In genomic region chr13:37467795-37468194, GRCm38 (mm10) we compare ENCODE assay signal across 8 mouse cellular contexts.
A peak's percentile ranks its signal among the peaks of the same experiment; 100 is the strongest.
DNase-seq lines count a peak whose midpoint lies in the region; ATAC-seq lines count a peak whose summit lies in the region.

No protein-coding gene starts in this region.

- H3K4me3 ChIP-seq in embryonic facial prominence, embryonic 12.5 days = no peak overlapping the region
- no peak overlapping the region for H3K4me3 ChIP-seq in heart, embryonic 14.5 days (ENCODE audit: control insufficient read depth in 1 of 2, insufficient read depth in 1 of 2, low read depth in 1 of 2, low read length in 2 of 2)
- no peak overlapping the region for H3K4me3 ChIP-seq in lung, embryonic 15.5 days

- peak; percentile 72 to 77 for DNase-seq in B cell, adult 2 months
- peak; percentile 98 for DNase-seq in adipocyte (ENCODE audit: low spot score)
- peak; percentile 86 for DNase-seq in kidney, postnatal 10 days
- DNase-seq in right cerebral cortex, postnatal 14 days = peak; percentile 75
- no peak for DNase-seq in Muller cell, postnatal 12 days (ENCODE audit: inconsistent ontology term)

- no peak for ATAC-seq in embryonic facial prominence, embryonic 12.5 days (ENCODE audit: insufficient number of reproducible peaks, insufficient read depth, low FRiP score, low TSS enrichment)
- ATAC-seq in heart, embryonic 14.5 days (ENCODE audit: insufficient number of reproducible peaks, insufficient read depth, low FRiP score, low read depth) = no peak
- peak; percentile 63 for ATAC-seq in lung, embryonic 15.5 days (ENCODE audit: borderline replicate concordance, extremely low read depth, low FRiP score, low TSS enrichment)

- peak overlapping the region; percentile 10; the same call in 1 of the 2 replicates for H3K4me2 ChIP-seq in embryonic facial prominence, embryonic 12.5 days (replicated peaks)
- peak overlapping the region; percentile 24 for H3K4me2 ChIP-seq in heart, embryonic 14.5 days (ENCODE audit: low read length)
- peak overlapping the region; percentile 39 for H3K4me2 ChIP-seq in lung, embryonic 15.5 days

- peaks cover 8% of the 10 kb centered on the region; the same call in 1 of the 2 replicates for H3K4me1 ChIP-seq in embryonic facial prominence, embryonic 12.5 days
- H3K4me1 ChIP-seq in heart, embryonic 14.5 days (ENCODE audit: control insufficient read depth in 2 of 2, insufficient read depth in 2 of 2, low read length in 2 of 2) = peaks cover 15 to 20% of the 10 kb centered on the region in 2 experiments
- H3K4me1 ChIP-seq in lung, embryonic 15.5 days = peaks cover 43% of the 10 kb centered on the region

- no peak overlapping the region for H3K9ac ChIP-seq in embryonic facial prominence, embryonic 12.5 days
- H3K9ac ChIP-seq in heart, embryonic 14.5 days (ENCODE audit: low read length) = peak overlapping the region; percentile 13; the same call in 1 of the 2 replicates
- H3K9ac ChIP-seq in lung, embryonic 15.5 days = peak overlapping the region; percentile 50

- H3K27me3 ChIP-seq in embryonic facial prominence, embryonic 12.5 days = no peaks in the 10 kb centered on the region
- H3K27me3 ChIP-seq in heart, embryonic 14.5 days (ENCODE audit: control insufficient read depth, insufficient read depth, low read length) = no peaks in the 10 kb centered on the region
- H3K27me3 ChIP-seq in lung, embryonic 15.5 days = no peaks in the 10 kb centered on the region

- 13% methylated on average over 8 of the region's 8 CpGs for WGBS in embryonic facial prominence, embryonic 12.5 days
- WGBS in heart, embryonic 14.5 days = 8% methylated on average over 8 of the region's 8 CpGs
- 9% methylated on average over 8 of the region's 8 CpGs for WGBS in lung, embryonic 15.5 days

- no peak overlapping the region for H3K27ac ChIP-seq in embryonic facial prominence, embryonic 12.5 days
- H3K27ac ChIP-seq in heart, embryonic 14.5 days (replicated peaks in 1 of 2; ENCODE audit: control insufficient read depth in 1 of 2, insufficient read depth in 1 of 2, low read depth in 2 of 2, low read length in 2 of 2) = 0 out of 4 replicates have a peak overlapping the region, but pooled peaks of 1 of the 2 experiments have one; percentile 16
- H3K27ac ChIP-seq in lung, embryonic 15.5 days = peak overlapping the region; percentile 99

- H3K9me3 ChIP-seq in embryonic facial prominence, embryonic 12.5 days = no peaks in the 10 kb centered on the region
- no peaks in the 10 kb centered on the region for H3K9me3 ChIP-seq in heart, embryonic 14.5 days (ENCODE audit: control insufficient read depth, low read length)
- H3K9me3 ChIP-seq in lung, embryonic 15.5 days = no peaks in the 10 kb centered on the region

- H3K36me3 ChIP-seq in embryonic facial prominence, embryonic 12.5 days = no peaks in the 10 kb centered on the region
- no peaks in the 10 kb centered on the region for H3K36me3 ChIP-seq in heart, embryonic 14.5 days (ENCODE audit: control insufficient read depth, insufficient read depth, low read length)
- no peaks in the 10 kb centered on the region for H3K36me3 ChIP-seq in lung, embryonic 15.5 days
